Mouse (Mus musculus) heart, postnatal 36 days (tissue): ENCODE data around the gene Nck2. TPM values are rescaled to one million over a fixed set of nuclear protein-coding genes. Genes with fewer than 3 reads are reported as not detected.

Experiments used
- DNase-seq, 2 experiments: peaks; one replicate each; pipeline ENCODE4 v3.0.0; 2021 to 2022
- intact Hi-C: fragments of 180-260 bp; cut with DNase I; formaldehyde crosslinking; loops from one replicate; pipeline ENCODE4 v1.15.1; 2025
- total RNA-seq, 2 experiments: library from RNA; stranded (reverse); gene quantifications; 2 replicates each; pipeline ENCODE4 v1.2.3; 2021

Nck2 gene
- total RNA-seq, 2 experiments from 2014 or later = 13.6 to 15.3 TPM

GRCm38 (mm10) chr1:43464976-43465375, 20.6 kb downstream of the Nck2 start:
- intact Hi-C loops = no loop called here
- DNase-seq = no peak

GRCm38 (mm10) chr1:43465957-43466624, 21.7 kb downstream of the Nck2 start:
- DNase-seq = no peak
- intact Hi-C loops = loop anchor here (2.0 kb wide), 1 partner anchor 17 kb away; no protein-coding TSS in a partner anchor

GRCm38 (mm10) chr1:43467656-43468055, 23.3 kb downstream of the Nck2 start:
- intact Hi-C loops = loop anchor here (2.0 kb wide), 1 partner anchor 19 kb away; no protein-coding TSS in a partner anchor

GRCm38 (mm10) chr1:43468207-43468606, 23.8 kb downstream of the Nck2 start:
- intact Hi-C loops = no loop called here
- DNase-seq = no peak

More at GRCm38 (mm10) chr1:43467656-43468055, 23.3 kb downstream of the Nck2 start:
- peak; percentile 31 to 37 for DNase-seq

GRCm38 (mm10) chr1:43468978-43469377, 24.6 kb downstream of the Nck2 start:
- intact Hi-C loops = no loop called here
- no peak for DNase-seq

GRCm38 (mm10) chr1:43470421-43471179, 26.2 kb downstream of the Nck2 start:
- no peak for DNase-seq
- intact Hi-C loops = no loop called here

- intact Hi-C loops = no loop called here
- DNase-seq = no peak
Measured at GRCm38 (mm10) chr1:43471180-43472045, 27.0 kb downstream of the Nck2 start.

GRCm38 (mm10) chr1:43472046-43472649, 27.8 kb downstream of the Nck2 start:
- DNase-seq = no peak
- intact Hi-C loops = no loop called here

GRCm38 (mm10) chr1:43473734-43474534, 29.6 kb downstream of the Nck2 start:
- intact Hi-C loops = loop anchor here (2.0 kb wide), 1 partner anchor 21 kb away; no protein-coding TSS in a partner anchor
- no peak for DNase-seq

- peak; percentile 23 to 24 for DNase-seq
- intact Hi-C loops = loop anchor here (2.0 kb wide), 1 partner anchor 20 kb away; no protein-coding TSS in a partner anchor
Measured at GRCm38 (mm10) chr1:43474535-43475409, 30.4 kb downstream of the Nck2 start.

- intact Hi-C loops = no loop called here
- no peak for DNase-seq
Measured at GRCm38 (mm10) chr1:43477954-43478353, 33.6 kb downstream of the Nck2 start.

GRCm38 (mm10) chr1:43485204-43485603, 40.8 kb downstream of the Nck2 start:
- no peak for DNase-seq

GRCm38 (mm10) chr1:43486500-43486899, 42.1 kb downstream of the Nck2 start:
- no peak for DNase-seq

More at GRCm38 (mm10) chr1:43485204-43485603, 40.8 kb downstream of the Nck2 start:
- intact Hi-C loops = no loop called here

GRCm38 (mm10) chr1:43486956-43487722, 42.8 kb downstream of the Nck2 start:
- no peak for DNase-seq
- intact Hi-C loops = no loop called here

More at GRCm38 (mm10) chr1:43486500-43486899, 42.1 kb downstream of the Nck2 start:
- intact Hi-C loops = no loop called here

- DNase-seq = no peak
- intact Hi-C loops = no loop called here
Measured at GRCm38 (mm10) chr1:43489311-43489710, 44.9 kb downstream of the Nck2 start.

GRCm38 (mm10) chr1:43491506-43492269, 47.3 kb downstream of the Nck2 start:
- intact Hi-C loops = no loop called here
- DNase-seq = no peak
